8 mouse cellular contexts compared by ENCODE assay signal in genomic region chr4:25281671-25282038, GRCm38 (mm10). TPM values are rescaled to one million over a fixed set of nuclear protein-coding genes. Genes with fewer than 3 reads are reported as not detected.
DNase-seq lines count a peak whose midpoint lies in the region; ATAC-seq and TF ChIP-seq lines count a peak whose summit lies in the region.

Ufl1 (minus strand) TSS chr4:25281821.

- ATAC-seq in heart, embryonic 15.5 days (replicated peaks; ENCODE audit: insufficient number of reproducible peaks, insufficient read depth, low FRiP score, low read depth), result peak; percentile 98
- ATAC-seq in liver, embryonic 14.5 days (ENCODE audit: insufficient read depth), result peak; percentile 99
- ATAC-seq in neural tube, embryonic 11.5 days (ENCODE audit: insufficient read depth, low FRiP score, low TSS enrichment), result peak; percentile 98
- ATAC-seq in stomach, postnatal 0 days (ENCODE audit: low FRiP score, low TSS enrichment), result peak; percentile 99

- H3K27ac ChIP-seq in forebrain, embryonic 10.5 days, result peak within 1 kb of the TSS; percentile 99
- H3K27ac ChIP-seq in heart, embryonic 15.5 days, result peak within 1 kb of the TSS; percentile 97
- H3K27ac ChIP-seq in liver, embryonic 14.5 days, result peak within 1 kb of the TSS; percentile 59
- H3K27ac ChIP-seq in neural tube, embryonic 11.5 days (ENCODE audit: low read depth, low read length), result peak within 1 kb of the TSS; percentile 93
- H3K27ac ChIP-seq in stomach, postnatal 0 days (replicated peaks), result peak within 1 kb of the TSS; percentile 98

- TF ChIP-seq CTCF in liver, embryonic 14.5 days (IDR thresholded peaks at IDR 0.05; ENCODE audit: low read depth), result no peak
- no peak for TF ChIP-seq CTCF in stomach, postnatal 0 days (IDR thresholded peaks at IDR 0.05; ENCODE audit: low read depth)

- H3K27me3 ChIP-seq in forebrain, embryonic 10.5 days (ENCODE audit: poor library complexity, severe bottlenecking), result no peaks in the 10 kb centered on the region
- no peaks in the 10 kb centered on the region for H3K27me3 ChIP-seq in heart, embryonic 15.5 days
- H3K27me3 ChIP-seq in liver, embryonic 14.5 days (ENCODE audit: control insufficient read depth, insufficient read depth, low read length), result no peaks in the 10 kb centered on the region
- no peaks in the 10 kb centered on the region for H3K27me3 ChIP-seq in neural tube, embryonic 11.5 days (ENCODE audit: control insufficient read depth, insufficient read depth, low read length)
- H3K27me3 ChIP-seq in stomach, postnatal 0 days (ENCODE audit: control insufficient read depth, insufficient read depth, low read length), result no peaks in the 10 kb centered on the region

- H3K4me1 ChIP-seq in forebrain, embryonic 10.5 days, result peaks cover 10% of the 10 kb centered on the region
- peaks cover 5% of the 10 kb centered on the region for H3K4me1 ChIP-seq in heart, embryonic 15.5 days (replicated peaks)
- H3K4me1 ChIP-seq in liver, embryonic 14.5 days (replicated peaks; ENCODE audit: control insufficient read depth in 2 of 2, insufficient read depth in 2 of 2, low read length in 1 of 2), result peaks cover 0 to 2% of the 10 kb centered on the region in 2 experiments; a peak in 2 of 4 replicates
- 0 out of 2 replicates have a peak, but pooled peaks cover 3% of the 10 kb centered on the region for H3K4me1 ChIP-seq in neural tube, embryonic 11.5 days (ENCODE audit: control insufficient read depth, insufficient read depth, low read length)
- no peaks in the 10 kb centered on the region for H3K4me1 ChIP-seq in stomach, postnatal 0 days (replicated peaks; ENCODE audit: control insufficient read depth, insufficient read depth)

- peak within 1 kb of the TSS; percentile 56 for H3K4me2 ChIP-seq in heart, embryonic 15.5 days
- H3K4me2 ChIP-seq in liver, embryonic 14.5 days (ENCODE audit: low read depth), result peak within 1 kb of the TSS; percentile 83
- peak within 1 kb of the TSS; percentile 55 for H3K4me2 ChIP-seq in neural tube, embryonic 11.5 days (ENCODE audit: low read depth)
- peak within 1 kb of the TSS; percentile 60 for H3K4me2 ChIP-seq in stomach, postnatal 0 days (replicated peaks; ENCODE audit: low read depth)

- H3K9me3 ChIP-seq in forebrain, embryonic 10.5 days, result no peaks in the 10 kb centered on the region
- H3K9me3 ChIP-seq in heart, embryonic 15.5 days (replicated peaks), result no peaks in the 10 kb centered on the region
- H3K9me3 ChIP-seq in liver, embryonic 14.5 days (ENCODE audit: control insufficient read depth, low read length), result no peaks in the 10 kb centered on the region
- H3K9me3 ChIP-seq in neural tube, embryonic 11.5 days (ENCODE audit: control insufficient read depth, low read length), result no peaks in the 10 kb centered on the region
- no peaks in the 10 kb centered on the region for H3K9me3 ChIP-seq in stomach, postnatal 0 days (ENCODE audit: control insufficient read depth, low read length)

- DNase-seq in CD8-positive naive resting alpha-beta T cell, adult 2 months (ENCODE audit: low read depth in 2 of 2, low spot score in 2 of 2), result peak; percentile 81 to 89
- peak; percentile 81 for DNase-seq in c-Kit-positive CD71-negative TER-119-negative erythroid progenitor cells, embryonic 14.5 days (ENCODE audit: low read depth)
- DNase-seq in forebrain, embryonic 10.5 days (ENCODE audit: extremely low spot score, low spot score), result peak; percentile 95
- DNase-seq in kidney, postnatal 25 days, result peak; percentile 97 to 98
- peak; percentile 82 to 86 (median 82) for DNase-seq in liver, embryonic 14.5 days (ENCODE audit: low read depth in 3 of 3, low spot score in 3 of 3)
- DNase-seq in neural tube, embryonic 11.5 days (ENCODE audit: low spot score), result peak; percentile 96
- DNase-seq in stomach, postnatal 0 days (ENCODE audit: low spot score), result peak; percentile 96

- H3K36me3 ChIP-seq in forebrain, embryonic 10.5 days (replicated peaks), result peaks cover 31% of the 10 kb centered on the region
- H3K36me3 ChIP-seq in heart, embryonic 15.5 days, result peaks cover 21% of the 10 kb centered on the region
- H3K36me3 ChIP-seq in liver, embryonic 14.5 days (replicated peaks; ENCODE audit: control insufficient read depth, insufficient read depth, low read depth), result peaks cover 4% of the 10 kb centered on the region
- no peaks in the 10 kb centered on the region for H3K36me3 ChIP-seq in neural tube, embryonic 11.5 days (ENCODE audit: control insufficient read depth, insufficient read depth, low read length)
- 0 out of 2 replicates have a peak, but pooled peaks cover 3% of the 10 kb centered on the region for H3K36me3 ChIP-seq in stomach, postnatal 0 days (ENCODE audit: control insufficient read depth, insufficient read depth, low read length)

- peak within 1 kb of the TSS; percentile 86 for H3K9ac ChIP-seq in heart, embryonic 15.5 days
- peak within 1 kb of the TSS; percentile 93 for H3K9ac ChIP-seq in liver, embryonic 14.5 days (replicated peaks)
- peak within 1 kb of the TSS; percentile 77 for H3K9ac ChIP-seq in neural tube, embryonic 11.5 days (ENCODE audit: low read length)
- H3K9ac ChIP-seq in stomach, postnatal 0 days (ENCODE audit: low read length), result peak within 1 kb of the TSS; percentile 97

- TF ChIP-seq EP300 in liver, embryonic 14.5 days (IDR thresholded peaks at IDR 0.05; ENCODE audit: low read depth), result no peak
- no peak for TF ChIP-seq EP300 in stomach, postnatal 0 days (optimal IDR thresholded peaks at IDR 0.05)

- peak within 1 kb of the TSS; percentile 87 for H3K4me3 ChIP-seq in forebrain, embryonic 10.5 days
- H3K4me3 ChIP-seq in heart, embryonic 15.5 days, result peak within 1 kb of the TSS; percentile 82
- H3K4me3 ChIP-seq in liver, embryonic 14.5 days (ENCODE audit: insufficient read depth in 1 of 2, low read depth in 2 of 2, low read length in 2 of 2), result peak within 1 kb of the TSS; percentile 86 to 94
- H3K4me3 ChIP-seq in neural tube, embryonic 11.5 days (ENCODE audit: low read depth, low read length), result peak within 1 kb of the TSS; percentile 72
- peak within 1 kb of the TSS; percentile 92 for H3K4me3 ChIP-seq in stomach, postnatal 0 days (ENCODE audit: low read depth, low read length)

- under 1% methylated on average over 30 of the region's 30 CpGs for WGBS in forebrain, embryonic 10.5 days
- under 1% methylated on average over 30 of the region's 30 CpGs for WGBS in heart, embryonic 15.5 days
- under 1% methylated on average over 30 of the region's 30 CpGs for WGBS in liver, embryonic 14.5 days (ENCODE audit: insufficient replicate concordance)
- under 1% methylated on average over 30 of the region's 30 CpGs for WGBS in neural tube, embryonic 11.5 days
- under 1% methylated on average over 27 of the region's 30 CpGs for WGBS in stomach, postnatal 0 days

RNA-seq across cellular contexts. Expression of gene Ufl1, which starts in this region (rescaled TPM):
- polyA plus RNA-seq in forebrain, embryonic 10.5 days (2016; fragmentation: Nextera tagmentation; extraction: Ambion mirVana), result 38.4 and 40.2 TPM in 2 replicates
- polyA plus RNA-seq in heart, embryonic 15.5 days (2015; fragmentation: Nextera tagmentation; extraction: Ambion mirVana), result 30.4 and 35.9 TPM in 2 replicates
- polyA plus RNA-seq in liver, embryonic 14.5 days (2012; rRNA removed), result 1.8 and 2.9 TPM in 2 replicates
- 18.8 and 20.1 TPM in 2 replicates for polyA plus RNA-seq in liver, embryonic 14.5 days (2014; fragmentation: Nextera tagmentation; extraction: Ambion mirVana)
- polyA plus RNA-seq in neural tube, embryonic 11.5 days (2014; fragmentation: Nextera tagmentation; extraction: Ambion mirVana), result 33.2 and 39.1 TPM in 2 replicates
- polyA plus RNA-seq in stomach, postnatal 0 days (2015; fragmentation: Nextera tagmentation; extraction: Ambion mirVana), result 37.3 and 44.5 TPM in 2 replicates

Comparison
In these comparisons a context has a peak if more than half of its experiments do, and no peak if none do; other contexts are left out.
1. Peak in every context shown above with its lines: DNase-seq, ATAC-seq, H3K4me3 ChIP-seq and H3K27ac ChIP-seq.